Mouse (Mus musculus): Measurements from ENCODE around the gene Nalcn. TPM values are rescaled to one million over a fixed set of nuclear protein-coding genes. Genes with fewer than 3 reads are reported as not detected.

Nalcn gene
- total and polyA plus RNA-seq, 3 experiments: 0.03 TPM; not detected in 2

DNA sequence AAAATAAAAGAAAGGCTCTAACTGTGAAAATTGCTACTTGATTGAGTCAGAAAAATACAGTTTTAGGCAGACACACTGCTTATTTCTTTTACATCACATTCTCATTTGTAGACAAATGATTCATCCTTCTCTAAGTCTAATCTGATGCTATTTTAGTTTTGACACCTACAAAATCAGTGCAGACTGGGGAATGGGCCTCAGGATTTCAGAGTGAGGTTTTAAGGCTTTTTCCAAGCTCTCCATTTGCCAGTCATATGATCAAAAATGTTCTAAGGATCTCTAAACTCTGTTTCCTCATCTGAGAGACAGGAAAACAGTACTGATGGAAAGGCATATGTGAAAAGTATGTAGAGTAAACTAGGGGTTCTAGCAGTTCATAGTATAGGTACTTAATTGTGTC lies 52.0 kb downstream of the Nalcn start:
- H3K9ac ChIP-seq (ENCODE audit: control insufficient read depth, low read depth, low read length, poor library complexity, severe bottlenecking): no peak overlapping the region
- no peaks in the 10 kb centered on the region for H3K4me1 ChIP-seq (ENCODE audit: control insufficient read depth in 1 of 2, insufficient read depth in 2 of 2, low read length in 2 of 2)
- no peak overlapping the region for H3K4me3 ChIP-seq (ENCODE audit: control insufficient read depth in 1 of 2, insufficient read depth in 1 of 2, low read depth in 2 of 2, low read length in 2 of 2)
- H3K27ac ChIP-seq (ENCODE audit: control insufficient read depth, low read depth, low read length): no peak overlapping the region
- DNase-seq (ENCODE audit: low read depth, low spot score): no peak
- TF ChIP-seq NRF1 (IDR thresholded peaks at IDR 0.05; ENCODE audit: insufficient read depth, low read depth, low read length, poor library complexity, severe bottlenecking) (no peak), KAT2A (conservative IDR thresholded peaks at IDR 0.05; ENCODE audit: low read depth, low read length) (no peak), ZNF384 (IDR thresholded peaks at IDR 0.05; ENCODE audit: low read depth, low read length) (no peak), MYB (IDR thresholded peaks at IDR 0.05; ENCODE audit: low read depth, low read length) (no peak), USF2 (IDR thresholded peaks at IDR 0.05; ENCODE audit: borderline replicate concordance in 1 of 2, insufficient read depth in 1 of 2, low read depth in 1 of 2, low read length in 2 of 2) (no peak), ZMIZ1 (IDR thresholded peaks at IDR 0.05; ENCODE audit: low read depth, low read length) (no peak), TAL1 (IDR thresholded peaks at IDR 0.05; ENCODE audit: low read length) (no peak), ZKSCAN1 (IDR thresholded peaks at IDR 0.05; ENCODE audit: low read depth, low read length) (no peak), POLR2A (IDR thresholded peaks at IDR 0.05; ENCODE audit: control insufficient read depth in 1 of 2, insufficient read depth in 1 of 2, low read depth in 1 of 2, low read length in 2 of 2, poor library complexity in 1 of 2) (no peak), HCFC1 (IDR thresholded peaks at IDR 0.05; ENCODE audit: low read depth, low read length) (no peak), UBTF (IDR thresholded peaks at IDR 0.05; ENCODE audit: borderline replicate concordance, insufficient read depth, low read depth, low read length) (no peak), CHD1 (IDR thresholded peaks at IDR 0.05; ENCODE audit: low read depth, low read length) (no peak), GABPA (IDR thresholded peaks at IDR 0.05; ENCODE audit: low read depth, low read length) (no peak), POLR2AphosphoS5 (IDR thresholded peaks at IDR 0.05; ENCODE audit: borderline replicate concordance, low read depth, low read length) (no peak), TBP (IDR thresholded peaks at IDR 0.05; ENCODE audit: low read depth, low read length) (no peak), CTCF (IDR thresholded peaks at IDR 0.05 in 2 of 3, conservative IDR thresholded peaks at IDR 0.05 in 1 of 3; ENCODE audit: control insufficient read depth in 1 of 3, insufficient read depth in 1 of 3, low read depth in 2 of 3, low read length in 3 of 3, poor library complexity in 1 of 3, severe bottlenecking in 1 of 3) (no peak), MXI1 (IDR thresholded peaks at IDR 0.05; ENCODE audit: low read depth, low read length) (no peak)
- no peaks in the 10 kb centered on the region for H3K36me3 ChIP-seq (ENCODE audit: control insufficient read depth in 1 of 2, insufficient read depth in 2 of 2, low read length in 2 of 2)
- H3K9me3 ChIP-seq (replicated peaks; ENCODE audit: insufficient read depth, low read length): no peaks in the 10 kb centered on the region
- H3K27me3 ChIP-seq (ENCODE audit: control insufficient read depth in 1 of 2, insufficient read depth in 2 of 2, low read length in 2 of 2): no peaks in the 10 kb centered on the region
- H3K79me2 ChIP-seq (ENCODE audit: control insufficient read depth, insufficient read depth, low read length, poor library complexity): no peaks in the 10 kb centered on the region

DNA sequence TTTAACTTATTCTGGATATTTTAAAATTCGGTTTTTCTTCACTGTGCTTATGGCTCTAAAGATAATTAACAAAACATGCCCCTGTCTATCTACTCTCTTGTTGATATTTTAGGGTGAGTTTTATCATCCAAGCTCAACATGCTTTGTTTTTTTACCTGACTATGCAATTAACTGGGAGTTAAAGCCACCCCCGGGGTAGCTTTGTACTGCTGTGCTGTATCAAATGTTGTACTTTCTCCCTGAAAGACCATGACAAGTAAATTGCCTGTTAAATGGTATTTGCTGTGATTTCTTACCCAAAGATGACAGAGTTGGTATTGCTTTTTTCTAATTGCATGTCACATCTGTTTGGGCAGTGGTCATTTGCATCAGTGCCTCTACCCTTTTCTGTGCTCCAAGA lies 60.3 kb downstream of the Nalcn start:
- Histone ChIP-seq H3K4me3 (ENCODE audit: control insufficient read depth in 1 of 2, insufficient read depth in 1 of 2, low read depth in 2 of 2, low read length in 2 of 2) (no peak overlapping the region), H3K27me3 (ENCODE audit: control insufficient read depth in 1 of 2, insufficient read depth in 2 of 2, low read length in 2 of 2) (no peaks in the 10 kb centered on the region), H3K36me3 (ENCODE audit: control insufficient read depth in 1 of 2, insufficient read depth in 2 of 2, low read length in 2 of 2) (no peaks in the 10 kb centered on the region), H3K79me2 (ENCODE audit: control insufficient read depth, insufficient read depth, low read length, poor library complexity) (no peaks in the 10 kb centered on the region), H3K4me1 (ENCODE audit: control insufficient read depth in 1 of 2, insufficient read depth in 2 of 2, low read length in 2 of 2) (no peaks in the 10 kb centered on the region), H3K27ac (ENCODE audit: control insufficient read depth, low read depth, low read length) (no peak overlapping the region), H3K9me3 (replicated peaks; ENCODE audit: insufficient read depth, low read length) (no peaks in the 10 kb centered on the region), H3K9ac (ENCODE audit: control insufficient read depth, low read depth, low read length, poor library complexity, severe bottlenecking) (no peak overlapping the region)
- DNase-seq (ENCODE audit: low read depth, low spot score): no peak
- TF ChIP-seq GABPA (IDR thresholded peaks at IDR 0.05; ENCODE audit: low read depth, low read length): no peak
- TF ChIP-seq USF1 (IDR thresholded peaks at IDR 0.05; ENCODE audit: low read depth, low read length): no peak
- no peak for TF ChIP-seq ZNF384 (IDR thresholded peaks at IDR 0.05; ENCODE audit: low read depth, low read length)
- TF ChIP-seq MAX (IDR thresholded peaks at IDR 0.05; ENCODE audit: low read length): no peak
- no peak for TF ChIP-seq MAZ (IDR thresholded peaks at IDR 0.05; ENCODE audit: low read depth, low read length)
- TF ChIP-seq E2F4 (IDR thresholded peaks at IDR 0.05; ENCODE audit: borderline replicate concordance, low read depth, low read length): no peak
- no peak for TF ChIP-seq CTCF (IDR thresholded peaks at IDR 0.05 in 2 of 3, conservative IDR thresholded peaks at IDR 0.05 in 1 of 3; ENCODE audit: control insufficient read depth in 1 of 3, insufficient read depth in 1 of 3, low read depth in 2 of 3, low read length in 3 of 3, poor library complexity in 1 of 3, severe bottlenecking in 1 of 3)
- TF ChIP-seq MXI1 (IDR thresholded peaks at IDR 0.05; ENCODE audit: low read depth, low read length): no peak
- TF ChIP-seq ELF1 (IDR thresholded peaks at IDR 0.05; ENCODE audit: low read depth, low read length): no peak
- no peak for TF ChIP-seq NRF1 (IDR thresholded peaks at IDR 0.05; ENCODE audit: insufficient read depth, low read depth, low read length, poor library complexity, severe bottlenecking)
- TF ChIP-seq KAT2A (conservative IDR thresholded peaks at IDR 0.05; ENCODE audit: low read depth, low read length): no peak
- no peak for TF ChIP-seq EP300 (IDR thresholded peaks at IDR 0.05; ENCODE audit: low read depth in 1 of 2, low read length in 2 of 2)
